Mouse (Mus musculus) kidney, postnatal 14 days (tissue): ENCODE data around the gene Sestd1.

Experiments
- DNase-seq: peaks from one replicate; pipeline ENCODE4 v3.0.0; 2022; ENCODE audit warnings: mixed read lengths

Sestd1 gene

GRCm38 (mm10) chr2:77270136-77270535 is 10.3 kb downstream of the Sestd1 start:
- DNase-seq = no peak

- DNase-seq = no peak
These were observed 11.7 kb downstream of the Sestd1 start for GRCm38 (mm10) chr2:77268612-77269239.

- no peak for DNase-seq
These were observed 13.5 kb downstream of the Sestd1 start for GRCm38 (mm10) chr2:77266931-77267330.

- peak; percentile 53 for DNase-seq
These were observed 14.4 kb downstream of the Sestd1 start for GRCm38 (mm10) chr2:77266011-77266410.

DNA sequence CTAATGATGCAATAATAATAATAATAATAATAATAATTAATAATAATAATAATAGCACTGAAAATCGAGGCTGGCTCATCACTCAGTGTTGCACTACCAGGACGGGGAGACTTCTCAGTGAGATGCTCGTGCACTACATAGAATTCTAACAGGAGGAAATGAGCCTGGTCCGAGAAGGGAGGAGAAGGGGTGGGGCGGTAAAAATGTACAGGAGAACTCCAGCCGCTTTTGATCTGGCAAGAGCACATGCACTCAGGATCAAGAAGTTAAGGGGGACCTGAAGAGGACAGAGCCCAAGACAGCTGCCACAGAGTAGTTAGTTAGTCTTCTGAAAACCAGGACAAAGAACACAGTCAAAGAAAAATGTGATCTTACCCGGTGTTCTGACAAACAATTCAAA is 15.1 kb downstream of the Sestd1 start:
- no peak for DNase-seq

DNA sequence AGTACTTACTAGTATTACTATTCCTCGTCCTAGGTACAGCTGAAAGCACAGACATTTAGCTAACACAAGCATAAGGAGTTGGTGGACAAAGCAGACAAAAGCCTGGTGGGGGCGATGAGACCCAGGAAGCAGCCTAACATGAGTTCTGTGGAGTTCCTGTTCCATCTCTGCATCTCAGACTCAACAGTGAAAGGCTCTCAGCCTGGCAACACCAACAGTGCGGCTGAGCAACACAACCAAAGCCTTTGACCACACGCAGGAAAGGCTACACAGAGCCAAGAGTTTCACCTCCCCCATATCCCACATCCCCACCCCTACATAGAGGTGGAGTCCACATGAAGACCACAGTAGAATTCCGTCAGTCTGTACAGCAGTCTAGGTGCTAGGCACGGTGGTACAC is 15.8 kb downstream of the Sestd1 start:
- no peak for DNase-seq

DNA sequence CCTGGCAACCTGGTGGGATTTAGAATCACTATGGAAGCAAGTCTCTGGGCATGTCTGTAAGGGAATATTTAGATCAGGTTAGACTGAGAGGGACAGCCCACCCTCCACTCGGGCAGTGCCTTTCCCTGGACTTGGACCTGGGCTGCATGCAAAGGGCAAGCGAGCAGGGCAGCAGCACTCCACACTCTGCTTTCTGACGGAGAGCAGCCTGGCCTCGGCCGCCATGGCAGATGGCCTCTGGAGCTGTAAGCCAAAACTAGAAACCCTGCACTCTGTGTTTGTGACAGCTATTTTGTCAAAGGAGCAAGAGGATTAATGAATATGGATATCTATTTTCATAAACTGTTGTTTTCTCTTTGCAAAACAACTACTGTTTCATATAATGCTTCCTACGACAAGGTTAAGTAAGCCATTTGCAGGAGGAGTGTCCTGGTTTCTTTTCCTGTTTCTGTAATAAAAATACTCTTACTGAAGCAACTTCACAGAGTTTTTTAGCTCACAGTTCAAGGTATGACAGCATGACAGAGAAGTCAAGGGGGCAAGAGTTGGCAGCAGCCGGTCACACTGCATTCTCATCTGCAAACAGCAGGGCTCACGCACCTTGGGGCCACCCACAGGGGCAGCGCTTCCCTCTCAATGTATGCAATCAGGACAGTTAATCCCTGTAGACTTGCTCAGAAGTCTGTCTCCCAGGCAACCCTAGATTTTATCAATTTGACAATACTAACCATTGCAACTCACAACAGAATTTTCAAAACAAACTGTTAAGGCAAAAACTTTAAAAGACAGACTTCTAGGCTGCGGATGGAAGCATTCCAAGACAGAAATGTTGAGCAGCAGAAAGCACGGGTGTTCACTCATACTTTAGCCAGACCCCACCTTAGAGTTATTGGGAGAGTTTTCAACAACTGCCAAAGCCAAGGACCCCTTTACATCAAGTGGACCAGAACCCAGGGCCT is 16.6 kb downstream of the Sestd1 start:
- no peak for DNase-seq

DNA sequence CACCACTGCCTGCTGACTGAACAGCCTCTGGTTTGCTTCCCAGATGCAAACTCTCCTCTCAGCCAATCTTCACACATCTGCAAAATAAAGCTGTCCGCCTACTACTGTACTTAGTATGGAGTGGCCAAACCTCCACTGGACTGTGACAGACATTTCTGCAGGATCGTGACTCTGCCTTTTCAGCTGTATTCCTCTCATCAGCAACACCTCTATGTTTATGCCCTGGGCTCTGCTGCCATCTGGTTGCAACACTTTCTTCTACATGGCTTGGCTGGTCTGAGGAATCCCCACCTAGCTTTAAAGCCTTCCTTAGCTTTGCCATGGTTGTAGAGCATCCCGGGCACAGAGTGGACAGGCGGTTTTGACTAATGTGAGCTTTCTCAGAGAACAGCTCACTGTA is 20.3 kb downstream of the Sestd1 start:
- peak; percentile 30 for DNase-seq

- no peak for DNase-seq
These were observed 27.2 kb downstream of the Sestd1 start for GRCm38 (mm10) chr2:77253227-77253626.

DNA sequence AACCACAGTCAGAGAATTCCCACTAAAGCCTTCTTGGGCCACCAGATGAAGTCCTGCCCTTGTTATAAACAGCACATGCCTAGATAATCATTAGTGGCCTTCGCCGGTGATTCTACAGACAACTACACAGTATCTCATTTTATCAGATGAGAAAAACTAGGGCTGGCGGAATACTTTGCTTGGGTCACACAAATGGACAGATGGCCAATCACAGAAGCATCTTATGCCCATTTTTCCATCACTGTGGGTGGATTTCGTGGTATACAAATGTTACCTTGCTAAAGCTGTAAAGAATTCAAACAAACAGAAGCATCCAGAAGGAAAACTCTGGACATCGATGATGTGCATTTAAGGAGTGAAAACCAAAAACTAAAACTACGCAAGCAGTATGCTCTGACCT is 28.7 kb downstream of the Sestd1 start:
- no peak for DNase-seq

GRCm38 (mm10) chr2:77249771-77250681 is 30.4 kb downstream of the Sestd1 start:
- peak; percentile 79 for DNase-seq

DNA sequence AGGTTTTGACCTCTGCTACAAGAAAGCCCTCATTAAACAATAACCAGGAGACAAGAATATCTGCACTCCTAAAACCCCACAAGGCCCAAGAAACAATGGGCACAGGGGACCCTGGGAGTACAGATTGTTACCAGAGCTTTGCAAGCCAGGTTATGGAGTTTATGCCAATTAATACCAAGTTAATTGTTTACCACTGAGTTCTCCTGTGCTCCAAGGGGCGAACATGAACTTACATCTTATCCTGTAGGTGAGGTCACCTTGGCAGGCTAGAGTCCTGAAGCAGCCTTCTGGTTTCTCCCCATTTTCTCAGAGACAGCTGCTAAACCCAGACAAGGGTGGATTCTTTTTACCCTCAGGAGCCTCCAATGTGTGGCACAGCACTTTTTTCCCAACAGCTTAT is 32.0 kb downstream of the Sestd1 start:
- DNase-seq = peak; percentile 25

DNA sequence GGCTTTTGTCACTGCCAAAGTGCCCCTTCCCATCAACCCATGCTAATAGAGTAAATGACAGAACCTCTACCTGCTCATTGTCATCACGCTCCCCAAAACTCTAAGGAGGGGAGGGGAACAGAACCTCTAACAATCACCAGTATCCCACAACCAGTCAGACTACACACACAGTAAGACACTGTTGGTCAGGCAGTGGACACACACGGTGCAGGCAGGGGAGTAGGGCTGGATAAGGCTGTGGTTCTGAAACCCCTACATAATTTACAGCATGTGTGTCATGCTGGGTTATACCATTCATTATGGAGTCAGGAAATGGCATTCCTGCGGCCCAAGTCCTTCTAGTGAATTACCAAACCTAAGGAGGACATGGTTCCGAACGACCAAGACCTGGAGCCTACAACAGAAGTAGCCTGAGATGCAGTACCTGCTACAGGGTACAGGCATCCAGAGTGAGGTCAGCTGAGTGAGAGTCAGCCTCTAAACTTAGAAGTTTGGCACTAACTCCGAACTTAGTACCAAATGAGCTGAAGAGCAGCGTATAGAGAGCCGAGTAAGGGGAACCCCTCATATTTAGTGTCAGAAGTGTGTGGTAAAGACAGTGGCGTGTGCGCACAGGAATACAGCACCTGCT is 33.1 kb downstream of the Sestd1 start:
- DNase-seq = no peak

GRCm38 (mm10) chr2:77245806-77246205 is 34.6 kb downstream of the Sestd1 start:
- no peak for DNase-seq

DNA sequence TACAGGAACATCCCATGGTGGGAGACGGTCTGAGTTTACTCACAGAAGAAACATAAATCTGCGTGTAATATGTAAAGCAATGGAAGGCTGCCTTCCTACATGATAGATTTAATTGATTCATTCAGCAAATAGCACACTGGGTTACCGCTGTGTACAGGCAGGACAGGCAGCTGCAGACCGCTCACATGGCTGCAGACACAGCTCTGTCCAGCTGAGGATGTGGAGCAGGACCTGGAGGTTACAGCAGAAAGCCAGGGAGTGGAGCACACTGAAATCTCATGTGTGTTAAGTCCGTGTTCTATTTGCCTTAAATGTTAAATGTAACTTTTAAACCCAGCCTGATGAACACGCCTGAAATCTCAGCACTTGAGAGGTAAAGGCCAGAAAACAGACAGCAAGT is 38.1 kb downstream of the Sestd1 start:
- DNase-seq = no peak

GRCm38 (mm10) chr2:77238607-77239006 is 41.8 kb downstream of the Sestd1 start:
- DNase-seq = no peak

DNA sequence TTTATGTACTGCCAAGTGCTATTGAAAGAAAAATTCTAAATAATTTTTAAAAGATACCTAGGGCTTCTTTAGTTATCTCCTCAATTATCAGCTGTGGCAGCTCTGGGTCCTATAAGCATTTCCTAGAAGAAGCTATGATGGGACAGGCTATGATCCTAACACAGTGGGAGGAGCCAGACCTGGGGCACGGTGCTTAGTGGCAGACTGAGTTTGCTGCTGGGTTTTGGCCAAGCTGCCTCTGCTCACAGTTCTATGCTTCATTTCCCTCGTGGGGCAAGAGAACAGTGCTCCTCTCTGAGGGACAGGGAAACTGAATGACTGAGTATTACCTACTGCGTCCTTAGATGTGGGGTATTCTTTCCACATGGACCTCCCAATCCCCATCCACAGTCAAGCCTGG is 42.3 kb downstream of the Sestd1 start:
- no peak for DNase-seq

DNA sequence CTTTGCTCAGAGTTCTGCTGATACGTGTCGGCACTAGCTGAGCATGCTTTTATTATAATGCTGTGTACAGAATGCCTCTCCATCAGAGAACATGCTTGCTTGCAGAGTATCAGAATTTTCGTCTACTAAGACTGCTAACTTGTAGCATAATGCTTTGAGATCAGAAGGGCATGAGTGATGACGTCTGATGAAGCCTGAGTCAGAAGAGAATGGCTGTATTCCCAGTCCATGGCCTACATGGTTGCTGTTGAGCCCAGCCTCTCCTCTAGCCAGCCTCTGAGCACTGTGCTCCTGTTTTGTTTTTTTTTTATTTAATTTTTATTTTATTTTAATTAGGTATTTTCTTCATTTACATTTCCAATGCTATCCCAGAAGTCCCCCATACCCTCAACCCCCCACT is 43.5 kb downstream of the Sestd1 start:
- no peak for DNase-seq

DNA sequence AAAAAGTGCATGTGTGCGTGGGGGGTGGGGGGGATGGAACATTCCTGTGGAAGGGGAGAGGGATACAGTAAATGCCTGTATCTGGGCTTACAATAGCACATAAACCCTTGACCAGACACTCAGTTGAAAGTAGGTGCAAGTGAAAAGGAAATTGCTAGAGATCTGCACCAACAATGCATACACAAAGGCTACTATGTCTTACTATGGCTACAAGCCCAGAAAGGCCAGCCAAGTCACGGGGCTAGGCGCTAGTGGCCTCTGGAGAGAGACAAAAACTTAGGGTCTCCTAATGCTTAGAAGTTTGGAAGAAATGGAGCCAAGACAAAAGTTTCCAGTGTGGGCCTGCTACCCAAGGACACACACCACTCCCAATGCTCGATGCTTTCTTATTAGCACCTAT is 44.5 kb downstream of the Sestd1 start:
- no peak for DNase-seq

DNA sequence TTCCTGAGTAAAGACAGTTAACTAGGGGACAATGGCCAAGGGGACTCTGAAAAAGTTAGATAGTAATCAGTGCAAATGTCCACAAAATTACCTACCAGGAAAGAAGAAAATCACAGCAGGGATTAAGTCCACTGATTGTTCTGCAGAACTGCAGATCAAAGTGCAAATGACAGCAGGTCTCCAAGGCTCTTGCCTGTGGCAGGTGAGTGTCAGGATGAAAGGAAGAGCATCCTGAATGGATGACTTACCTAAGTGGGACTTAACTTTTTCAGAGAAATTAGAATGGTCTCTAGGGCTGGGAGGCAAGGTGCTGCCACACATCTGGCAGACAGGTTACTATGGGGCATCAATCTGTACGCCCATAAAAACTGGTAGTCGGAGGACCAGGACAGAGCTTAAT is 47.8 kb downstream of the Sestd1 start:
- DNase-seq = no peak

DNA sequence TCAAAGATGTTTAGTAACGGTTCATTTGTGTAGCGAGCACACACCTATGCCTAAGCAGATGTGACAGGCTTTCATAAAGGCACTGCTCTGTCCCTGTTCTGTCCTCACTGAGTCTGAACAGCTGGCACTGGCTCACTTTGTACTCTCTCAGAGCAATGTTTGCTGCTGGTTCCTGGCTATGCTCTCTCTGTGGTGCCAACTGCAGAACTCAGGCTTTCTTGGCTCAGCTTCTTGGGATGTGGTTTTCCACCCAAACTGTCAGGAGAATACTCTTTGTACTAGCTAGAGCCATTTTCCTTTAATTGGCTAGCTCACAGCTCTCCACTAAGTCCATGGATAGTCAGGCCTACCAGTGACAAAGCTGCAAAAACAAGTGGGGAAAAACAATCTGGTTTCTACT is 59.4 kb downstream of the Sestd1 start:
- DNase-seq = no peak

DNA sequence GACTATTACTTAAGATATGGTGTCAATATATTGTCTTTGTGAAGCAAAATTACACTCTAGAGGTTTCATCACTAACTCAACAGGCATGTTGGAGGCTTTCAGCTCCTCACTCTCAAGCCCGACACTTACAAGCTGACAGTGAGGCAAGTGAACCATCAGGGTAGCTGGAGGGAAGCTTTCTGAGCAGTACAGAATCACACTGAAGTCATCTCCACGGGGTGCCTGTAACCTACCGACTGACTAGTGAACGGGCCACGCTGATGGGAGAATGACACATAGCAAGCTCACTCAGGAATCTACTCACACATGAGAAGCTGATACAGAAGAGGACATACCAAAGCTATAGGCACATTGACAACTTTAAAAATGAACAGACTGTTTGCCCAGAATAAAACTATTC is 67.5 kb downstream of the Sestd1 start:
- no peak for DNase-seq

DNA sequence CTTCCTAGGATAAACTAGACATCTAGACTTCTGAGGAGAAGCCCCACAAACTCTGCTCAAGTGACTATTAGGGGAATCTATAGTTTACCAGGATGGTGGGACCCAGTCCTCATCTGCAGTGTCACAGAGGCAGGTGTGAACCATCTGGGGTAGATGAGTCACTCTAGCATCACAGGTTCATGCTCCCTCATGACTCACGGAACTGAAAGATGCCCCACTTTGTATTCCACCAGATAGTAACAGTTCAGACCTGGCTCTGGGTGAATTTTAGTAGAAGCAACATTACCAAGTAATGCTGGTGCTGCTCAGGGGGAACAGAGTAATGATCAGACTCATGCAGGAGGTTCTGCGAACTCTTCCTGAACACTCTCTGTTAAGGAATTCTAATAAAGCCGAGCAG is 73.4 kb downstream of the Sestd1 start:
- DNase-seq = no peak
